Mouse (Mus musculus) stomach, postnatal 0 days (tissue): ENCODE measurements around the gene Ripor2. TPM values are rescaled to one million over a fixed set of nuclear protein-coding genes. Genes with fewer than 3 reads are reported as not detected.

Experiments used
- ATAC-seq: fragments of 200-750 bp; cut with Nextera tagmentation; 2 replicates; pipeline ENCODE4 v1.8.0; 2017; ENCODE audit not compliant: low FRiP score, low TSS enrichment
- DNase-seq: peaks from one replicate; pipeline ENCODE4 v3.0.0-alpha.2; 2016; ENCODE audit warnings: low spot score
- H3K27ac ChIP-seq: fragments of 300-500 bp; sonication (generic); replicated peaks from 2 replicates; pipeline ENCODE4 v1.5.1; 2014; ENCODE audit warnings: mild to moderate bottlenecking, control low read depth
- H3K27me3 ChIP-seq: fragments of 300-500 bp; sonication (generic); 2 replicates; pipeline ENCODE4 v1.6.1; 2014; ENCODE audit warnings: low read length; ENCODE audit not compliant: control insufficient read depth, insufficient read depth
- H3K36me3 ChIP-seq: fragments of 300-500 bp; sonication (generic); 2 replicates; pipeline ENCODE4 v1.6.1; 2014; ENCODE audit warnings: low read length, mixed read lengths; ENCODE audit not compliant: control insufficient read depth, insufficient read depth
- H3K4me1 ChIP-seq: fragments of 300-500 bp; sonication (generic); replicated peaks from 2 replicates; pipeline ENCODE4 v1.6.1; 2014; ENCODE audit warnings: antibody characterized with exemption; ENCODE audit not compliant: control insufficient read depth, insufficient read depth
- H3K4me2 ChIP-seq: fragments of 300-500 bp; sonication (generic); replicated peaks from 2 replicates; pipeline ENCODE4 v1.6.1; 2014; ENCODE audit warnings: low read depth, mild to moderate bottlenecking, control low read depth, moderate library complexity
- H3K4me3 ChIP-seq: fragments of 300-500 bp; sonication (generic); 2 replicates; pipeline ENCODE4 v1.5.1; 2014; ENCODE audit warnings: low read depth, low read length, control low read depth
- H3K9ac ChIP-seq: fragments of 300-500 bp; sonication (generic); 2 replicates; pipeline ENCODE4 v1.6.1; 2014; ENCODE audit warnings: mild to moderate bottlenecking, low read length, control low read depth, mixed read lengths
- H3K9me3 ChIP-seq: fragments of 300-500 bp; sonication (generic); 2 replicates; pipeline ENCODE4 v1.6.1; 2016; ENCODE audit warnings: low read length; ENCODE audit not compliant: control insufficient read depth
- CTCF ChIP-seq: IDR thresholded peaks from 2 replicates; pipeline ENCODE4 v1.5.1; 2016; ENCODE audit warnings: antibody characterized with exemption, low read depth, mild to moderate bottlenecking, moderate library complexity
- EP300 ChIP-seq: optimal IDR thresholded peaks from 2 replicates; pipeline ENCODE3; 2016; ENCODE audit warnings: antibody characterized with exemption
- WGBS: fragments of 180-500 bp; shearing (Covaris S2); extraction: QIAGEN DNeasy Blood & Tissue Kit; methylation state at CpG from one replicate; pipeline ENCODE4 v1.1.7; 2014; 5-methylcytosine and 5-hydroxymethylcytosine counted together
- polyA plus RNA-seq: library from polyadenylated mRNA; unstranded; fragments of >200 nt; fragmentation: Nextera tagmentation; extraction: Ambion mirVana; gene quantifications from 2 replicates; pipeline ENCODE4 v1.2.1, GENCODE M21; 2015

The Ripor2 gene
- polyA plus RNA-seq, 1 experiment from 2014 or later = 1.6 TPM

DNA sequence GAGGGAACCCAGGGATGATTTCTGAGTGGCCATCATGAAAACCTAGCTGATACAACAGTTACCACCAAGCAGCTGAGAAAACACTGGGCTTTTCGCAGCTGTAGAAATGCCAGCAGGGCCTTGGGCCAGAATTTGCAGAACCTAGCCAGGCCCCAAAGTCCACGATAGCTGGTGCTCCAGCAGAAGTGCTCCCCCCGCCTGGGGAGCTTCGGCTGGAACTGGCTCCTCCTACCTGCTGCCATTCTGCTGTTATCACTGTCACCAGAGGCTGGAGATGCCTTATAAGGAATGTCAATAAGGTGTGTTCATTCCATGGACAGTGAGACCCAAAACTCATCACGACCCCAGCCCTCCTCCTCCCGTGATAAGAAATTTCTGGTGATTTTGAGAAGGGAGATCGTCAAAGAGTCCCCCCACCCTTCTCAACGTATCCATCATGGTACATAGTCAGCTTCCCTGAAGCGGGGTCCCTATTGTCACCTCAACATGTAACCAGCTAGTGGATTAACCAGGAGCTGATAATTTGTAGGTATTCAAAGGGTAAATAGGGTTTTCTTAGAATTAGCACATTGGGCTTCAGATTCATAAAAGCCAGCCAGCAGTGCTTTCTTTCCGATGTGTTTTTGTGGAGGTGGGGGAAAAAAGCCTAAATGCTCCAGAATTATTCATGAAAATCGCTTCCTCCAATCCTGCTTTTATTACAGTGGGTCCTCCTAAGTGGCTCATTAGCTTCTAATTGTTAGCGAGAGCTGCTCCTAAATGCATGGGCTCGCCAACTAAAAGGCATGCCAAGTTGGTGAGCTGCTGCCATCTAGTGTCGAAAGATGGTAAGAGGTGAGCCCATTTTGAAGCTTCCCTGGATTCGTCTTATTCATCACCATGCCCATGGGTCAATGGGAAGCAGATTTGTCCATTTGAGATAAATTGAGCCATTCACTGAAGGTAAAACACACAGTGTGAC, 105.0 kb downstream of the Ripor2 start:
- Histone ChIP-seq H3K27me3 (no peaks in the 10 kb centered on the region), H3K4me1 (no peaks in the 10 kb centered on the region), H3K27ac (no peak overlapping the region), H3K4me2 (no peak overlapping the region), H3K36me3 (no peaks in the 10 kb centered on the region), H3K9me3 (no peaks in the 10 kb centered on the region), H3K9ac (no peak overlapping the region), H3K4me3 (no peak overlapping the region)
- ATAC-seq = peak; percentile 56; the same call in 1 of the 2 replicates
- DNase-seq = peak; percentile 81
- 32% methylated on average over 15 of the region's 15 CpGs for WGBS
- no peak for TF ChIP-seq EP300
- peak; percentile 99 for TF ChIP-seq CTCF

DNA sequence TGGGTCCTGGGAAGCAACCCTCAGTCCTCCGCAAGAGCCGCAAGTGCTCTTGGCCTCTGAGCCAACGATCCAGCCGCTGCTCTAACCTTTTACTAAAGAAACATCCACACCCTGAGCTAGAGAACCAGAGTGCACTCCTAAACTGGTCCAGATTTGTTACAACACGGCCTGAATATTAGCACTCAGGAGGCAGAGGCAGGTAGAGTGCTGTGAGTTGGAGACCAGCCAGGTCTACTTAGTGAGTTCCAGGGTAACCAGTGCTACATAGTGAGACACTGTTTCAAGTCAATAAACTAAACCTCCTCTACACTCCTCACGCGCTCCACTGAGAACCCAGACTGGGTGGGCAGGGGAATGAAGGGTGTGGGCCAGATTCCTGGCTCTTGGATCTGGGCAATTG, 111.3 kb downstream of the Ripor2 start:
- H3K9ac ChIP-seq = no peak overlapping the region
- H3K4me3 ChIP-seq = no peak overlapping the region
- H3K27ac ChIP-seq = no peak overlapping the region
- H3K4me2 ChIP-seq = no peak overlapping the region
- H3K9me3 ChIP-seq = no peaks in the 10 kb centered on the region
- no peak for DNase-seq
- H3K27me3 ChIP-seq = no peaks in the 10 kb centered on the region
- H3K4me1 ChIP-seq = no peaks in the 10 kb centered on the region
- no peak for ATAC-seq
- H3K36me3 ChIP-seq = no peaks in the 10 kb centered on the region
- no peak for TF ChIP-seq CTCF
- no peak for TF ChIP-seq EP300
- 79% methylated on average over 7 of the region's 7 CpGs for WGBS

DNA sequence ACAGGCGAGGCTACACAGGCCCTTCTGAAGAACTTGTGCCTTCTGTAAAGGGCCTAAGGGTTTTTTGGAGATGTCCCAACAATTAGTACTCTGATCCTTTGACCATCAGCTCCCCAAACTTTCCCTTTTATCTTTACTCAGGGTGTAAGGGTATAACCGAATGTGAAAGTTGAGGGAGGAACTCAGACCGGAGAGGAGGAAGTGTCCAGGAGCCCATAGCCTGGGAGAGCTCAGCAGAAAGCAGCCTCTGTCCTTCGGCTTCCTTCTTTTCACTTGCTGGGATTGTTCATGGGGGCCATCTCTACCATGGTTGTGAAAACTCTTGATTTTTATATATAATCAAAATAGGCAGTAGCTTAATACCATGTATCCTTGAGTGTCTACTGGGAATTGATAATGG, 116.8 kb downstream of the Ripor2 start:
- WGBS = 83% methylated on average over 4 of the region's 4 CpGs
- Histone ChIP-seq H3K9me3 (no peaks in the 10 kb centered on the region), H3K4me2 (no peak overlapping the region), H3K27ac (no peak overlapping the region), H3K27me3 (no peaks in the 10 kb centered on the region), H3K4me3 (no peak overlapping the region), H3K9ac (no peak overlapping the region), H3K4me1 (no peaks in the 10 kb centered on the region), H3K36me3 (no peaks in the 10 kb centered on the region)
- ATAC-seq (no peak), DNase-seq (no peak)
- TF ChIP-seq EP300 (no peak), CTCF (no peak)

- Histone ChIP-seq H3K9me3 (no peaks in the 10 kb centered on the region), H3K4me2 (no peak overlapping the region), H3K36me3 (no peaks in the 10 kb centered on the region), H3K9ac (no peak overlapping the region), H3K4me3 (no peak overlapping the region), H3K27ac (no peak overlapping the region), H3K27me3 (no peaks in the 10 kb centered on the region), H3K4me1 (no peaks in the 10 kb centered on the region)
- WGBS = 70% methylated on average over 5 of the region's 5 CpGs
- ATAC-seq (peak; percentile 80), DNase-seq (no peak)
- TF ChIP-seq CTCF (no peak), EP300 (no peak)
Observed at GRCm38 (mm10) chr13:24702128-24702527, 120.1 kb downstream of the Ripor2 start.

DNA sequence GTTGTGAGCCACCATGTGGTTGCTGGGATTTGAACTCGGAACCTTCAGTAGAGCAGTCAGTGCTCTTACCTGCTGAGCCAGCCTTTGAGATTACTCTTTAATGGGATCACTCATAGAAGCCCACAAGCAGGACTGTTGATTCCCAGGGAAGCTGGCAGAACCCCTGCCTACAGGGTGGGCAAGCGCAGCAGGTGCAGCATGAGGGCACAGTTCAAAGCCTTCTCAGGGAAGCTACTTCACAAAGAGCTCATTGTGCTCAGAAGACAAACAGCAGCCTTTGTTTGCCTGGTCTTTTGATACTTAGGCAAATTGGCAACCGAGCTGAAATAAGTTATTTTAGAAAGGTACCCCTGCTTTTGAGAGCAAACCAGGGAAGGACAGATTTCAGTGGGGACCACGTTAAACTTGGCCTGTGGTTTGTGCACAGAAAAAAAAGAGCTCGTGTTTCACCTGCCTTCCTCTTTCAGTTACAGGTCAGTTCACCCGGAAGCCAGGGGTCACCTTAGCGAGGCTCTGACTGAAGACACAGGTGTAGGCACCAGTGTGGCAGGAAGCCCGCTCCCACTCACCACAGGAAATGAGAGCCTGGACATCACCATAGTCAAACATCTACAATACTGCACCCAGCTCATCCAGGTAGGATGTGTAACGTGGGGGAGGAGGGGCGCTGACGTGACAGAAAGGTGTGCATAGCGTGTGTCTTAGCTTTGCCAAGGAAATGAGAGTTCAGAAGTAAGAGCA, 127.8 kb downstream of the Ripor2 start:
- H3K27me3 ChIP-seq = no peaks in the 10 kb centered on the region
- H3K4me3 ChIP-seq = no peak overlapping the region
- no peaks in the 10 kb centered on the region for H3K4me1 ChIP-seq
- TF ChIP-seq CTCF = no peak
- no peak for TF ChIP-seq EP300
- H3K36me3 ChIP-seq = no peaks in the 10 kb centered on the region
- ATAC-seq (peak; percentile 64), DNase-seq (peak; percentile 47)
- H3K27ac ChIP-seq = no peak overlapping the region
- H3K4me2 ChIP-seq = no peak overlapping the region
- no peaks in the 10 kb centered on the region for H3K9me3 ChIP-seq
- WGBS = 65% methylated on average over 12 of the region's 12 CpGs
- no peak overlapping the region for H3K9ac ChIP-seq

- H3K36me3 ChIP-seq = no peaks in the 10 kb centered on the region
- no peak for ATAC-seq
- DNase-seq = no peak
- H3K9me3 ChIP-seq = no peaks in the 10 kb centered on the region
- TF ChIP-seq CTCF (no peak), EP300 (no peak)
- WGBS = 59% methylated on average over 7 of the region's 7 CpGs
- H3K27ac ChIP-seq = peak overlapping the region; percentile 31
- H3K4me2 ChIP-seq = no peak overlapping the region
- H3K4me1 ChIP-seq = no peaks in the 10 kb centered on the region
- no peaks in the 10 kb centered on the region for H3K27me3 ChIP-seq
- no peak overlapping the region for H3K4me3 ChIP-seq
- no peak overlapping the region for H3K9ac ChIP-seq
Observed at GRCm38 (mm10) chr13:24710968-24711367, 129.0 kb downstream of the Ripor2 start.
